Mouse (Mus musculus) c-Kit-positive CD71-positive TER-119-positive erythroid progenitor cells, embryonic 14.5 days (primary cell): ENCODE measurements around the gene Nubp2.
A peak's percentile ranks its signal among the peaks of the same experiment; 100 is the strongest.

Experiments used
- DNase-seq: peaks from one replicate; pipeline ENCODE4 v3.0.0-alpha.2; 2013; ENCODE audit warnings: low spot score

Nubp2 gene

DNA sequence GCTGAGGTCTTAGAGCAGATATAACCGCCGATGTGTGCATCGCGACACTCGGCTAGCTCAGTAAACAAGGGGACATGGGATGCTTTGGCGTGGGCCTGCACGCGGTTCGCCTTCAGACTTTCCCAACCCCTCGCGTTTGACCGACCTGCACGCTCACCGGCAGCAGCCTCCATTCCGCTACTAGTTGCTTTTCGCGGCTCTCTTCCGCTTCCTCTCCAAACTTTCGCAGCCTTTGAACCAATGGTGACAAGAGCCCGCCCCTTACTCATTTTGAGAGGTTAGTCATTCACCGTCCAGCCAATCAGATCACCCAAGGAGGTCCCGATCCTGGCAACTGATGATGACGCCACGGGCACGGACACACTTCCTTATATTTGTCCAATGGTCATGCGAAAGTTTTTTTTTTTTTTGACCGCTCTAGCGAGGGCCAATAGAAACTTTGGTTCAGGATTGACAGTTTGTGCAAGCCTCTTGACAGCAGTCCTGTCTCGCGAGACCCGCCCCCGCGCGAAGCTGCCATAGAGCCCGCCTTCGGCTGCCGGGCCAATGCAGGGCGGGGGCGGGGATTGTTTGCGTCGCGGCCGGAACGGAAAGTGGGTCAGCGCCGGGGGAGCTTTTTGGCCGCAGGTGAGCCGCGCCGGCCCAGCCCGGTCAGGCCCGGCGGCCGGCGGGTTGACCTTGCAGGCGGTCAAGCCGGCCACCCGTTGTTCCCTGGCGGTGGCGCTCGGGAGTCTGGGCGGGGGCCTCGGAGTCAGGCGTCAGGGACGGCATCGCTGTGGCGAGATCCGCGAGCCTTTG is at the start of gene Nubp2, which contains the start of gene Spsb3:
Gene Nubp2 (minus strand): TSS at position 216 of the 798 bp plus-strand sequence.
Gene Spsb3 (plus strand): TSS at position 510 of the 798 bp plus-strand sequence.
- peak; percentile 98 for DNase-seq

DNA sequence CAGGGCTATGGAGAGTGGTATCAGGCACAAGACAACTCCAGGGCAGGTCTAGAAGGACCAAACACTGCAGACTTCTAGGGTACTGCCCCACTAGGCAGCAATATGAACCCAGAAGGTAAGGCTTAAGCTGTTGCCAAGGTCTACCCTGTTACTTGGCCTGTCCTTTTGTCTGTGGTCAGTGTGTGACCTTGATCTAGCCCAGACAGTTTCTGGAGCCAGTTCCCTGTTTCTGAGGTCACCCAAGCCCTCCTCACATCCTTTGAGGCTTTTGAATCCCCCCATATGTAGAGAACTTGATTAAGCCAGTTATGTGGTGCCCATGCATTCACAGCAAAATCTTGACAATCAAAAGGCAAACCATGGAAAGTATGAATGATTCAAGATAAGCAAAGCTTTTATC is 49.5 kb upstream of the Nubp2 start:
- no peak for DNase-seq

DNA sequence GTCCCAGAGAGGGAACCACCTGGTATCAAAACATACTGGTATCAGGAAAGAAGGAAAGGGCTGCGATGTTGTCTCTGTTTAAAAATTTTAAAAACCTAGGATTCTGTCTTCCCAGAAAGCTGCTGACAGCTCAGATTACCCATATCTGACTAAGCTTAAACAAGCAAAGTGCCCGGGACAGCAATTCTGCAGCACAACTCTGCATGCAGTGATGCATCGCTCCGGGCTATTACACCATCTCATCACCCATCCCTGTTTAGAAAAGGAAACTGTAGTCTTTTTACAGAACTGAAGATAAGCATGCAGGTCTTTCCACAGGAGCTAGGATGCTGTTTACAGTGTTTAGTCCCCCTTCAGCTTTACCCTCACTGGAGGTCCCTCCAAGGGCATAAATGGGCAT is 48.8 kb upstream of the Nubp2 start:
- DNase-seq = no peak

DNA sequence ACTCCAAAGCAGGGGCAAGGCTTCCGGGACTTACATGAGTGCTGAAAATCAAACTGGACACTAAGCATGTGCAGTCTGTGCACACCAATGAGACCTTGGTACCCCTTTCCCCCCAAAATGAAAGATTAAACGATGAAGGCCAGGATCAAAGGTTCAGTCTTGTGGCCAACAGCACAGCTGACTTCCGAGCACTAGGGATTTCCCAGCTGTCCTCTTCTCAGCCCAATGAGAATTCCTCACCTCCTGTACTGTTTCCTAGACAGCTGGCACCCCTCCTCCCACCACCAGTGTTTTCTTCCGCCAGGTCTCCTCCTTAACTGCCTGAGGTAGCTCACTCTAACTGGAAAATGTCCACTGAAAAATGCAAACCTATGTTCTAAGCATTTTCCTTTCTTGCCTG is 47.0 kb upstream of the Nubp2 start:
- no peak for DNase-seq

DNA sequence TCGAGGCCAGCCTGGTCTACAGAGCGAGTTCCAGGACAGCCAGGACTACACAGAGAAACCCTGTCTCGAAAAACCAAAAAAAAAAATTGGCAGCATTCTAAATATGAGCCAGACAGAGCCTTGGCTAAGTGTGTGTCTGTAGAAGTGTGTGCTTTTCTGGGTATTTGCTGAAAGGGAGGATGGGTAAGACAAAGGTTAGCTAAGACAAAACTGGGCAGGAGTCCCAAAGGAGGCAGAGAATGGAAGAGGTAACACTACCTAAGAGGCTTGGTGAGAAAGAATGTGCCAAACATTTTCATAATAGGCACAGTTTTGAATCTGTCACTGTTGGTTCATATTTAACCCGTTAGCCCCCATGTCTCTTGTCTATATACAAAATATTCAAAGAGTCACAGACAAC is 46.3 kb upstream of the Nubp2 start:
- DNase-seq = no peak

DNA sequence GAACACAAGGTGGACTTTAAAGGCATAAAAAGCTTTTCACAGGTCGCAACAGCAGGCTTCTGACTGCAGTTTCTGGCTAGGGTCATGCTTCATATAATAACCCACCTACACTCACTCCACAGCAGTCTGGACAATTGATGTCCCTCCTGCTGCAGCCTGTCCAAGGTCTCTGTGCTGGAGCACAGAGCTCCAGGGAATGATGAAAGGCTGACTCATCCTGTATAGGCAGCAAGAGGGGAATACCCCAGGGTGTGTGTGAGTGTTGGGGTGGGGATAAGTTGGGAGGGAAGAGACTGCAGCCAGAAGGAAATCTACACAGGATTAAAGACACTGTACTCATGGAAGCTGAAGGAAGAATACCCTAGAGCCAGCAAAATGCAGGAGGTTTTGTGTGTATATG is 43.4 kb upstream of the Nubp2 start:
- no peak for DNase-seq

DNA sequence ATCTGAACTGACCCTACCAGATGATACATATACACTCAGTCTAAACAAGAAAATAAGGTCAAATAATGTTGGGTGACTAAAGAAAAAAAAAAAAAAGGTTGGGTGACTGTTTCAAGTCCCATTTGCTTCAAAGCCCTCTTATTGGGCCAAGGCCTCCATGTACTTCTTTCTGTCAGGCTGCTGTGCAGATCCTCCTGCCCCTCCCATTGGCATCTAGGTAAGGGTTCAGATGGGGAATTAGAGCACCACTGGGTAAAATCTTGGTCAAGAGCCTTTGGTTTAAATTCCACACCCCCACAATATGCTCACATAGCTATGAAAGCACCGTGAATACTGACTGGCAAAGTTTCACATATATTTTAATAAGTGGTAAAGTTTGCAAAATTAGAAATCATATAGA is 37.1 kb upstream of the Nubp2 start:
- DNase-seq = no peak

DNA sequence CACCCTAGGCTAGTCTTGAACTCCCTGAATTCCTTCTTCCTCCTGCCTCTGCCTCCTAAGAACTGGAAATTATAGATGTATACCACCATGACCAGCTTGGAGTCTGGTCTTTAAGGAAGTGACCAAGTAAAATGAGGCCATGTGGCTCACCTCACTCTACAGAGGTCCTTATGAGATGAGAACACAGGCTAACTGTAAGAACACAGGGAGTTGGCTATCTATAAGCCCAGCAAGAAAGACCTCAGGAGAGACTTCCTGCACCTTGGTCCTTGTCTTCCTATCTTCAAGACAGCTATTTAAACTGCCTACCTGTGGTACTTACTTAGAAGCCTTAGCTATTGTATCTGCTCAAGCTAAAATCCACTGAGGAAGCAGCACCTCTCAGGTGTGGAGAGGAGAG is 27.8 kb upstream of the Nubp2 start:
- no peak for DNase-seq

DNA sequence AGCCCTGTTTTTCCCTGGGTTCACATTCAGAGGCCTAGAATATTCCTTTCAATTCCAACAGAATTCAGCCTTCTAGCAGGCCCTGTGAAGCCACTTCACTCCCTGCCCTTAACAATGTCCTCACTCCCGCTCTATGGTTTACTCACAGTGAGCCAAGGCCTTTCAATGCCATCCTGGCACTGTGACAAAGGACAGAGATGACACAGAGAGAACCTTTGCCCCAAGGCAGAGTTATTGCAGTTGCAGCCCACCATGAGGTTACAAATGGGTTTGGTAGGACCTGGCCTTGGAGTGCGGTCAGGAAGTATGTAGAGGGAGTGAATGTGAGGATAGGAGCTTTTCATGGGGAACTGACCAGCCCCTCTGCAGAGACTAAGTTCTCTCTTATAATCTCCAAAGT is 21.4 kb upstream of the Nubp2 start:
- no peak for DNase-seq

DNA sequence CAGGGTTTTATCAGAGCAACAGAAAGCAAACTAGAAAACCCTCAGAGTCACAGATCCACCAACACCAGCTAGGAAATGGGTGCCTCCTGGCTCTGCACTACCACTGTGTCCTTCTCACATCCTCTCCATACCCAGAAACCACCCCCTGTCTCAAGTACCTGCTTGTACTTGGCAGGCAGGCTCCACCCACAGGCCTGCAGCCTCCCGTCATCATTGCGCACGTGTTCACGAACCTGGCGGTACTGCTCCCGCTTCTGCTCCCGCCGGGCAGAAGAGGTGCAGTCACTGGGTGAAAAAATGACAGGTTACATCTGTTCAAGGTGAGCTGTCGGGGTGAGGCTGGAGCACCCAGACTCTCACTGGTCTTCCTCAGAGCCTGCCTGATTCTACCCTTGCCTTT is 17.6 kb upstream of the Nubp2 start:
- DNase-seq = no peak

DNA sequence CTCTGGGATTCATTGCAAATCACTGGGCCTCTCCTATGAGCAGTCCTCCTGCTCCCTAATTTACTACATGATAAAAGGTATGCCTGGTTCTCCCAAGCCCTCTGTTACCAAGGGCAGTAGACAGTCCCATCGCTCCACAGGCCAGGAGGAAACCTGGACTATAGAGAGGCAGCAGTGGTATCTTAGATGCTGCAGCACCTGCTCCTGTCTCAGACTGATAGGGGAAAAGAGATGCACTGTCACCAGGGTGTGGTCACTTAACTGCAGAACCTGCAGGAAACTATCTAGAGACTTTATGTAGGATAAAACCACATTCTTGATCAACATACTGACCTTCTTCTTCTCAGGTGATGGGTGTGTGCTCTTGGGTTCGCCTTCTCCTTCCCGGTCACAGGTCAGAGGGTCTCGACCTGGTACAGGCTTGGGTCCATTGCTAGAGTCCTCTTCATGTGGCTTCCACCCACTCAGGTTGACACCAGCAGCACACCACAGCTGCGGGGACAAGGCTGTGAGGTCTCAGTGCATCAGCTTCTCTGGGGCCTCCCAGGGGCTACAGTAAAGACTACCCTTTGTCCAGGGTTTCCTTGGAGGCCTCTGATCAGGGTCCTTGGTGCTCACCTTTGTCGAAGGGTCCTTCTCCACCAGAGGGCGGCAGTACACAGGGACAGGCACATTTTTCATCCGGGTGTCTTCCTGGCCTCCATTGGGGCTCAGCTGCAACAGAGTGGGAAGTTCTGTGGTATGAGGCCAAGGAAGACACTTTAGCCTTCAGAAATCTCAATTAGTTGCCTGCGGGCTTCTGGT is 16.7 kb upstream of the Nubp2 start:
- peak; percentile 90 for DNase-seq

DNA sequence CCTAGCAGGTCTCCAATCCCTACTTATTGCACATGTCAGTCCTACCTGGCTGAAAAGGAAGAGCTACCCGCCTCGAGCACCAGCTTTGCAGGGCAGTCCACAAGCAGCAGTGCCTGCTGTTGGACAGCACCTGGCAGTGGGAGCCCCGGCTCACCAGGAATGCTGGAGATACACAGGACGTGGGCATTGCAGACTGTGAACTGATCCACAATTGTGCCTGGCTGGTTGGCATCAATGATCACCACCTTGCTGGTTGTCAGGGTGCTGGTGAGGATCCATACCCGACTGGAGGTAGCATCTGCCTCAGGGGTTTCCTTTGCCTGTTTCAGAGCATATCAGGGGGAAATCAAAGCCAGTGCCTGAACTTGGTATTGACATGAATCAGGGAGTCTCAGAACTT is 16.0 kb upstream of the Nubp2 start:
- no peak for DNase-seq

DNA sequence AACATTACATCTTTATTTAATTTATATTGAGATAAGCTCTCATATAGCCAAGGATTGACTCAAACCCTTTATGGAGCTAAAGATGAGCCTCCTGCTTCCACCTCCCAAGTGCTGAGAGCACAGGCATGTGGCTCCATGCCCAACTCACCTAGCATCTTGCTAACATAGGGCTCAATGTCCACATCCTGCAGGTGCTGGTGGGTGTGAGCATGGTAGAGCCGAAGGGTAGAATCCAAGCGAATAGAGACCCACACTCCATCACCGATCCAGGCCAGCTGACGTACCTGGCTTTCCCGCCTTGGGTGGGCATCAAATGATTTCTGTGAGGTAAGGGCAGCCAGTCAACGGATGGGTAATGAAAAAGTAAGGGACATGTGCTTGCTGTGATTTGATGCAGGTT is 13.9 kb upstream of the Nubp2 start:
- DNase-seq = no peak

DNA sequence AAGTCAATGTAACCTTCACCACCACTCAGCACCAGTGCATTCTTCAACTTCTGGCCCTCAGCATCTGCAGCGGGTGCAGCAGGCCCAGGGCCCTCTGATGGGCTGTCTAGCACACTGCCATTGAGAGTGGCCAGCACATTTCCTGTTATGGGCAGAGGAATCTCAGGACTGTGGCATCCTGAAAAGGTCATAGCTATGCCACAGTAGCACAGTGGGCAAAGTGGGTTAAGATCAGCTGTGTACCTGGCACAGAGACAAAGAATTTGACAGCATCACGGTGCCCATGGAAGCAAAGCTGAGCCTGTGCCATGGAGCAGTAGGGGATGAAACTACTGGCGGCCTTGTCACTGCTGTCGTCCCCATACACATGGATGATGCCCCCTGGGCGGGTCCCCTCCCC is 13.0 kb upstream of the Nubp2 start:
- DNase-seq = no peak

DNA sequence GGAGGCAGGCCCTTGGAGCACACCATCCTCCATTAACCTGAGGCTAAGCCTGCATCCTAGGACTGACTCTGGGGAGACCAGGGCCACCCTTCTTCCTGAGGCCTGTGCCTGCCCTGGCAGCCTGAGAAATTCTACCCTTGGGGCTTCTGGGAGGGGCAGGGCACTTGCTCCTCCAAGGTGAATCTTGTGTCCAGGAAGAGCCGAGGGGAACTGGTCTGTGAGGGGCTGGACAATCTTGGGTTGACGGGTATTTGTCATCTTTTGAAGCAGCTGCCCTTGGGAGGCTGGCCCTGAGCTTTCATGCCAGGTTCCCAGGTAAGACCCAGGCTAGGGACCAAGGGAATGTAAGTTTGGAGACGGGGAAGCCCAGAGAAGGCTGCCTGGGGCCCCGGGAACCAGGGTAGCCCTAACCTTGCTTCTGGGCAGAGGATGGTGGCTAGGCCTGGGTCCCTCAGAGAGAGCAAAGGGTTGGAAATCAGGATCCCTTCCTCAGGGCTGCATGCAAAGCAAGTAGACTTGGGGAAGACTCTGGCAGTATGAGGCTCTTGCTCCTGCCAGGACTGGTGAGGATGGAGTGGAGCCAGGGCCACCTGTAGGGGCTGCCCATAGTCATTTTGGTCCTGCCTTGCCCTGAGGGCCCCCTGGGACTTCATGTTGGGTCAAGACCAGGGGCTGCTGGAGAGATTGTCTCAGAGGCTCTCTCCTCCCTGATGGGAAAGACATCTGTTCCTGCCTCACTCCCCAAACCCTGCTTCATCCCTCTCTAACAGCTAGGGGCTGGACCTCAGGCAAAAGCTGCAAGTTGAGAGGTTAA is 12.1 kb upstream of the Nubp2 start:
- no peak for DNase-seq

DNA sequence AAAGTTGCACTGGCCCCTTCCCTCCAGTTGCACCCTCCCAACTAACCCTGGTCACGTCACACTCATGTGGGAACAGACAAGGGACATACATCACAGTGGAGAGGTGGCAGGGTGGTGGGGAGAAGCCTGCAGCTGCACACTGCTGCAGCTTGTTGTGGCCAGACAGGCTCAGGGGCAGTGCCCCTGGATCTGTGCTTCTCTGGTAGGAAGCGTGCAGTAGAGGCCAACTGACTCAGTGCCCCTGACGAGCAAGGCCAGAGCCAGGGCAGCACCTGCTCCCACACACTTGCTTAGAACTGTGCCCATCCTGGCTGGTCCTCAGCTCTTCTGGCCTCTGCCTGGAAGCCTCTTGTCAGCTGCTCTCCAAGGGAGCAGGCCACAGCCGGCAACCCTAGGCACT is 11.5 kb upstream of the Nubp2 start:
- no peak for DNase-seq

DNA sequence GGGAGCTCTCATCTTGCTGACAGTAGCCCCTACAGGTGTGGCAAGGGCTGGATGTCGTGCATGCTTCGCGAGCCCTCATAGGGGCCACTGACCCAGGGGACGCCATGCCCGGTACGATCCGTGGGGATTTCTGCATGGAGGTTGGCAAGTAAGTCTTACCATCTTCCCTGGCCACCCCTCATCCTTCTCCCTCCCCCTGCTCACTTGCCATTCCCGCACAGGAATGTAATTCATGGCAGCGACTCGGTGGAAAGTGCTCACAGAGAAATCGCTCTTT is 10.8 kb upstream of the Nubp2 start:
- DNase-seq = no peak

DNA sequence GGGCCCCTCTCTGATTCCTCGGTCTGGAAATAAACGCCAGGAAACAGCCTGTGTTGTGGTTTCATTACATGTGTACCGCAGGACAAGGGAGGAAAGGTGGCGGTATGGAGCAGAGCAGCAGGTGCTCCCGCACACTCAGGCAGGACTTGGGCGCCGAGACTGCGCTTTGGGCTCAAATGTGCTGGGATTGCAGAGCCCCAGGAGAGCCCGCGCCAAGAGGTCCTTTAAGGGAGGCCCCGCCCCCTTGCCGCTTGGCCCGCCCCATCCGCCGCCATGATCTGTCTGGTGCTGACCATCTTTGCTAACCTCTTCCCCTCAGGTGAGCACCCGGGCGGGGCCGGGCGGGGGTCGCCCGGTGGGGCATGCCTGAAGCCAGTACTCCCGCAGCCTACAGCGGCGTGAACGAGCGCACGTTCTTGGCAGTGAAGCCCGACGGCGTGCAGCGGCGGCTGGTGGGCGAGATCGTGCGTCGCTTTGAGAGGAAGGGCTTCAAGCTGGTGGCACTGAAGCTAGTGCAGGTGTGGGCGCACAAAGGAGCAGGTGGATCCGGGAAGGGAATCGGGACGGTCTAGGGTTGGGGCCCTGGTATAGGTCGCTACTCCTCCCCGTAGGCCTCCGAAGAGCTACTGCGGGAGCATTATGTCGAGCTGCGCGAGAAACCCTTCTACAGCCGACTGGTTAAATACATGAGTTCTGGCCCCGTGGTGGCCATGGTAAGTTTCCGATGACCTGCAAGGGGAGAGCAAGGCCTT is 10.3 kb upstream of the Nubp2 start, which contains the start of gene Nme3:
Gene Nme3 (plus strand): TSS at position 260 of the 752 bp plus-strand sequence.
- peak; percentile 79 for DNase-seq

DNA sequence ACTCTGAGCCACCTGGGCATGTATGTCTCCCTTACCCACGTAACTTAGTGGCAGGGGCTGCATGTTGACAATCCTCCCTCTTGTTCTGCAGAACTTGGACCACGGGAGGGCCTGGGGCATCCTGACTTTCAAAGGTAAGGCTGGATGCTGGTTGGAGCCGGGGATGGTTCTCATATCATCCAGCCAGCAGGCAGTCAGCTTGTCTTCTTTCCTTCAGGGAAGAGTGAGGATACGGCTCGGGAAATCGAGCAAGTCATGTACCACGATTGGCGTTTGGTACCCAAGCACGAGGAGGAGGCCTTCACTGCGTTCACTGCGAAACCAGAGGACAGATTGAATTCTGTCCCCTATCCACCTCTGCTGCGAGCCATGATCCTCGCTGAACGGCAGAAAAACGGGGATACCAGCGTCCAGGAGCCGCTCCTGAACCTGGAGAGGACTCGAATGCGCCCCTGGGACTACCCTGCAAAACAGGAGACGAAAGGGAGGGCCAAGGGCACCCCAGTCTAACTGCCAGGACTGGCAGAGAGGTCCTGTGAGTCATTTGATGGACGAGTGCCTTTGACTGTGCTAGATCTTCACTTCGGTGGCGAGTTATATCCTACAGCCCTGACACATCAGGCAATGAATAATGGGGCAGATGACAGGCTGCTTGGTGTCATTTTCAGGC is 9.6 kb upstream of the Nubp2 start:
- DNase-seq = peak; percentile 33

DNA sequence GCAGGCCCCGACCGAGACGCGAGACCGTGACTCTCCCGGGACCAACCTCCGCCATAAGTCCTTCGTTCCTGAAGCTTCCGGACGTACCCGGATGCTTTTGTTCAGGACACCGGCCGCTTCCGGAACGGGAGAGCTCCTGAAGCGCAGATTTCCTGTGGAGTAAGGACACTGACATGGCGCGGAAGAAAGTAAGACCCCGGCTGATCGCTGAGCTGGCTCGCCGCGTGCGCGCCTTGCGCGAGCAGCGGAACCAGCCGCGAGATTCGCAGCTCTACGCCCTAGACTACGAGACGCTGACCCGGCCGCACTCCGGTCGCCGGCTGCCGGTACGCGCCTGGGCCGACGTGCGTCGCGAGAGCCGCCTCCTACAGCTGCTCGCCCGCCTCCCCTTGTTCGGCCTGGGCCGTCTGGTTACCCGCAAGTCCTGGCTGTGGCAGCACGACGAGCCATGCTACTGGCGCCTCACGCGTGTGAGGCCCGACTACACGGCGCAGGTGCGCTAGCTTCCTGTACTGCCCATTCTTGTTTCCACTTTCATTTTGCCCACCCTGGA is 8.9 kb upstream of the Nubp2 start, which contains the start of the genes Eme2 and Mrps34:
Gene Eme2 (minus strand): TSS at position 93 of the 553 bp plus-strand sequence.
Gene Mrps34 (plus strand): TSS at position 122 of the 553 bp plus-strand sequence.
- peak; percentile 78 for DNase-seq
